Mouse (Mus musculus): Measurements from ENCODE around the gene Mybbp1a. TPM values are rescaled to one million over a fixed set of nuclear protein-coding genes. Genes with fewer than 3 reads are reported as not detected.

Gene Mybbp1a
- polyA plus RNA-seq, 1 experiment from 2014 or later, result 111 TPM

Other genes with a start within 250 kb of the Mybbp1a start
- gene Gm43951, start 234.5 kb upstream of the Mybbp1a start, polyA plus RNA-seq (2016; fragmentation: Nextera tagmentation; extraction: Ambion mirVana), result 0.74 and 1.3 TPM in 2 replicates
- 18.3 and 25.0 TPM in 2 replicates for gene 4933427D14Rik, start 233.9 kb upstream of the Mybbp1a start, polyA plus RNA-seq (2016; fragmentation: Nextera tagmentation; extraction: Ambion mirVana)
- 160 and 164 TPM in 2 replicates for gene Txndc17, start 233.8 kb upstream of the Mybbp1a start, polyA plus RNA-seq (2016; fragmentation: Nextera tagmentation; extraction: Ambion mirVana)
- gene Med31, start 225.8 kb upstream of the Mybbp1a start, polyA plus RNA-seq (2016; fragmentation: Nextera tagmentation; extraction: Ambion mirVana), result 54.7 and 56.5 TPM in 2 replicates
- gene Slc13a5, start 174.1 kb upstream of the Mybbp1a start, polyA plus RNA-seq (2016; fragmentation: Nextera tagmentation; extraction: Ambion mirVana), result 0.35 and 0.42 TPM in 2 replicates
- 1.9 and 2.0 TPM in 2 replicates for gene Xaf1, start 139.7 kb upstream of the Mybbp1a start, polyA plus RNA-seq (2016; fragmentation: Nextera tagmentation; extraction: Ambion mirVana)
- not detected in 2 replicates for gene Fbxo39, start 126.9 kb upstream of the Mybbp1a start, polyA plus RNA-seq (2016; fragmentation: Nextera tagmentation; extraction: Ambion mirVana)
- 4.5 and 5.3 TPM in 2 replicates for gene Tekt1, start 78.9 kb upstream of the Mybbp1a start, polyA plus RNA-seq (2016; fragmentation: Nextera tagmentation; extraction: Ambion mirVana)
- gene Smtnl2, start 29.6 kb upstream of the Mybbp1a start, polyA plus RNA-seq (2016; fragmentation: Nextera tagmentation; extraction: Ambion mirVana), result 15.0 and 15.7 TPM in 2 replicates
- gene Ggt6, start 5.8 kb upstream of the Mybbp1a start, polyA plus RNA-seq (2016; fragmentation: Nextera tagmentation; extraction: Ambion mirVana), result not detected in 2 replicates
- gene Spns2, start 48.5 kb downstream of the Mybbp1a start, polyA plus RNA-seq (2016; fragmentation: Nextera tagmentation; extraction: Ambion mirVana), result 10.1 and 13.0 TPM in 2 replicates
- gene Spns3, start 109.2 kb downstream of the Mybbp1a start, polyA plus RNA-seq (2016; fragmentation: Nextera tagmentation; extraction: Ambion mirVana), result 0.22 TPM in 1 of 2 replicates, not detected in the other
- gene Ube2g1, start 165.9 kb downstream of the Mybbp1a start, polyA plus RNA-seq (2016; fragmentation: Nextera tagmentation; extraction: Ambion mirVana), result 114 and 119 TPM in 2 replicates
- gene Ankfy1, start 248.7 kb downstream of the Mybbp1a start, polyA plus RNA-seq (2016; fragmentation: Nextera tagmentation; extraction: Ambion mirVana), result 25.1 and 26.8 TPM in 2 replicates